Mouse (Mus musculus) kidney, embryonic 14.5 days (tissue): Measurements from ENCODE around the gene Homer1. TPM values are rescaled to one million over a fixed set of nuclear protein-coding genes. Genes with fewer than 3 reads are reported as not detected.

Experiments used
- ATAC-seq: fragments of 200-750 bp; cut with Nextera tagmentation; 2 replicates; pipeline ENCODE4 v1.8.0; 2017; ENCODE audit warnings: moderate number of reproducible peaks, mild to moderate bottlenecking, moderate TSS enrichment, moderate library complexity; ENCODE audit not compliant: low FRiP score, low TSS enrichment
- H3K27ac ChIP-seq: fragments of 300-500 bp; sonication (generic); 2 replicates; pipeline ENCODE4 v1.5.1; 2014; ENCODE audit warnings: low read depth, mild to moderate bottlenecking, low read length, moderate library complexity, mixed read lengths
- H3K27me3 ChIP-seq: fragments of 300-500 bp; sonication (generic); 2 replicates; pipeline ENCODE4 v1.6.1; 2014; ENCODE audit warnings: mild to moderate bottlenecking, low read length; ENCODE audit not compliant: control insufficient read depth, insufficient read depth
- H3K36me3 ChIP-seq: fragments of 300-500 bp; sonication (generic); 2 replicates; pipeline ENCODE4 v1.6.1; 2014; ENCODE audit warnings: low read length, mixed read lengths; ENCODE audit not compliant: control insufficient read depth, insufficient read depth
- H3K4me1 ChIP-seq: fragments of 300-500 bp; sonication (generic); 2 replicates; pipeline ENCODE4 v1.6.1; 2014; ENCODE audit warnings: low read length, mixed read lengths; ENCODE audit not compliant: control insufficient read depth, insufficient read depth
- H3K4me2 ChIP-seq: fragments of 300-500 bp; sonication (generic); replicated peaks from 2 replicates; pipeline ENCODE4 v1.6.1; 2014; ENCODE audit warnings: low read depth, mild to moderate bottlenecking, low read length
- H3K4me3 ChIP-seq: fragments of 300-500 bp; sonication (generic); 2 replicates; pipeline ENCODE4 v1.5.1; 2014; ENCODE audit warnings: mild to moderate bottlenecking, low read length
- H3K9ac ChIP-seq: fragments of 300-500 bp; sonication (generic); 2 replicates; pipeline ENCODE4 v1.6.1; 2014; ENCODE audit warnings: low read depth, mild to moderate bottlenecking, low read length, moderate library complexity
- H3K9me3 ChIP-seq: fragments of 300-500 bp; sonication (generic); 2 replicates; pipeline ENCODE4 v1.6.1; 2016; ENCODE audit warnings: low read length; ENCODE audit not compliant: control insufficient read depth
- WGBS: fragments of 180-500 bp; shearing (Covaris S2); extraction: QIAGEN DNeasy Blood & Tissue Kit; methylation state at CpG from one replicate; pipeline ENCODE4 v1.1.7; 2014; 5-methylcytosine and 5-hydroxymethylcytosine counted together
- polyA plus RNA-seq: library from polyadenylated mRNA; unstranded; fragments of >200 nt; fragmentation: Nextera tagmentation; extraction: Ambion mirVana; gene quantifications from 2 replicates; pipeline ENCODE4 v1.2.1, GENCODE M21; 2014

Gene Homer1
- polyA plus RNA-seq, 1 experiment from 2014 or later: 8.6 TPM

- Histone ChIP-seq H3K9ac (no peak overlapping the region), H3K4me2 (no peak overlapping the region), H3K36me3 (no peaks in the 10 kb centered on the region), H3K4me3 (no peak overlapping the region), H3K4me1 (no peaks in the 10 kb centered on the region), H3K9me3 (no peaks in the 10 kb centered on the region), H3K27me3 (no peaks in the 10 kb centered on the region), H3K27ac (no peak overlapping the region)
- no peak for ATAC-seq
- 88% methylated on average over 1 of the region's 1 CpGs for WGBS
Observed at GRCm38 (mm10) chr13:93381301-93381700, 81.9 kb downstream of the Homer1 start.

- 97% methylated on average over 5 of the region's 5 CpGs for WGBS
Observed at GRCm38 (mm10) chr13:93383092-93383491, 83.7 kb downstream of the Homer1 start.

DNA sequence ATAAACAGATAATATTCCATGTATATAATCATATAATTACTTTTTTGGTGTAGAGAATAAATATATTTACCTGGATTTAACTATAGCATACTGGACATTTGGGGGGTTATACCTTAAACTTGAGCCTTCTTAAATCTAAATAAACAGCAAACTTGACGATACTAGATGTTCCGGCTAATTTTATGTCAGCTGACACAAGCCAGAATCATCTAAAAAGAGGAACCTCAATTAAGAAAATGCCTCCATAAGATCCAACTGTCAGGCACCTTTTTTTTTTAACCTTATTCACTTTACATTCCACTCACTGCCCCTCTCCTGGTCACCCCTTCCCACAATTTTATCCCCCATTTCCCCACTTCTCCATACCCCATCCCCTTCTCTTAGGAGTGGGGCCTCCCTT is 84.2 kb downstream of the Homer1 start:
- H3K27ac ChIP-seq: no peak overlapping the region
- no peak overlapping the region for H3K9ac ChIP-seq
- ATAC-seq: no peak
- 95% methylated on average over 2 of the region's 2 CpGs for WGBS
- no peak overlapping the region for H3K4me3 ChIP-seq
- no peaks in the 10 kb centered on the region for H3K4me1 ChIP-seq
- no peaks in the 10 kb centered on the region for H3K9me3 ChIP-seq
- no peaks in the 10 kb centered on the region for H3K36me3 ChIP-seq
- no peak overlapping the region for H3K4me2 ChIP-seq
- H3K27me3 ChIP-seq: no peaks in the 10 kb centered on the region

More at GRCm38 (mm10) chr13:93383092-93383491, 83.7 kb downstream of the Homer1 start:
- ATAC-seq: no peak
- Histone ChIP-seq H3K27ac (no peak overlapping the region), H3K36me3 (no peaks in the 10 kb centered on the region), H3K4me1 (no peaks in the 10 kb centered on the region), H3K9me3 (no peaks in the 10 kb centered on the region), H3K4me3 (no peak overlapping the region), H3K9ac (no peak overlapping the region), H3K27me3 (no peaks in the 10 kb centered on the region), H3K4me2 (no peak overlapping the region)

GRCm38 (mm10) chr13:93384481-93384880 is 85.0 kb downstream of the Homer1 start:
- WGBS: 89% methylated on average over 1 of the region's 1 CpGs
- Histone ChIP-seq H3K4me3 (no peak overlapping the region), H3K36me3 (no peaks in the 10 kb centered on the region), H3K4me2 (no peak overlapping the region), H3K4me1 (no peaks in the 10 kb centered on the region), H3K9me3 (no peaks in the 10 kb centered on the region), H3K27ac (no peak overlapping the region), H3K9ac (no peak overlapping the region), H3K27me3 (no peaks in the 10 kb centered on the region)
- ATAC-seq: no peak

DNA sequence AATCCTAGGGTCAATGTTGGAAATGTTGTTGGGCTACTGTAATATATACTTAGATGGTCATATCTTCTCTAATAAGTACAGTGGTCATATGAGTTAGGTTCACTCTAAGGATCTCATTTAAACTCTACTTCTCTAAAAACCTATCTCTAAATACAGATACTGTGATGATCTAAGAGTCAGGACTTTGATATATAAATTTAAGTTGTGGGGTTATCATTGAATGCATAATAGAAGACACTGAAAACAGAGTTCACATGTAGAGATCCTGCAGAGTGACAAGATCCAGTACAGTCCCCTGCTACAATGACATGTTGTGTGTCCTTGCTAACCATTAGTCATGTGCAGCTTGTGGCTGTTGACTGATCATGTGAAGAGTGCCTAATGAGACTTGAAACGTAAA is 85.7 kb downstream of the Homer1 start:
- 81% methylated on average over 1 of the region's 1 CpGs for WGBS

GRCm38 (mm10) chr13:93387440-93387839 is 88.0 kb downstream of the Homer1 start:
- no peaks in the 10 kb centered on the region for H3K27me3 ChIP-seq
- H3K4me2 ChIP-seq: no peak overlapping the region
- 93% methylated on average over 5 of the region's 5 CpGs for WGBS
- no peak overlapping the region for H3K27ac ChIP-seq
- H3K9me3 ChIP-seq: no peaks in the 10 kb centered on the region
- no peak overlapping the region for H3K9ac ChIP-seq
- ATAC-seq: no peak
- no peak overlapping the region for H3K4me3 ChIP-seq
- H3K36me3 ChIP-seq: no peaks in the 10 kb centered on the region
- H3K4me1 ChIP-seq: no peaks in the 10 kb centered on the region

More for the DNA sequence above, 85.7 kb downstream of the Homer1 start:
- ATAC-seq: no peak
- Histone ChIP-seq H3K9ac (no peak overlapping the region), H3K4me3 (no peak overlapping the region), H3K4me1 (no peaks in the 10 kb centered on the region), H3K27me3 (no peaks in the 10 kb centered on the region), H3K4me2 (no peak overlapping the region), H3K36me3 (no peaks in the 10 kb centered on the region), H3K27ac (no peak overlapping the region), H3K9me3 (no peaks in the 10 kb centered on the region)

DNA sequence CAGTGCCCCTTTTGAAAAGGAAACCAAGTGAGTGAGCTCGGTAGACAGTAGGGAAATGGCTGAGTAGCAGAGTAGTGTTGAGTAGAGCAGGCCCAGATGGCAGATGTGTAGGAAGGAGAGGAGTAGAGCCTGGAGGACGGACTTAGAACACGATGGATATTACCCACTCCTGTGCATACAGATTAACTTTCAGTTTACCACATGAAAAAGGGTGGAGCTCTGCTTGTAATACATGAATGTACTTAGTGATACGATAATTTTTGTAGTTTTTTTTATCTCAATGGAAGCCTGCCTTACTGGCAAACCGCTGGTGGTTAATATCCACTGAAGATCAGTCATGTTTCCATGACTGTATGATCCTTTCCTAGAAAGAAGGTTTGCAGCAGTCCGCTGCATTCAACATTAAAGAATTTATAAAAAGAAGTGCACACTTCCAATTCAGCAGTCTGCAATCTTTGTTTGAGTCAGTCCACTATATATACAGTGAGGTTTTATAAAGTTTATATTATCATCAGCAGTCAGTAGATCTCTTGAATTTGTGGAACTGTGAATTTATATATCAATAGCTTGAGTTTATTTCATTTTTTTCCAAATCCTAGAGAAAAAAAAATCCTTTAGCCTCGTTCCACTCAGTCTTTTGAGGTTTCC is 89.3 kb downstream of the Homer1 start:
- Histone ChIP-seq H3K9ac (no peak overlapping the region), H3K27ac (peak overlapping the region; percentile 59; the same call in 1 of the 2 replicates), H3K27me3 (no peaks in the 10 kb centered on the region), H3K4me1 (no peaks in the 10 kb centered on the region), H3K36me3 (peaks cover 3% of the 10 kb centered on the region; the same call in 1 of the 2 replicates), H3K4me2 (no peak overlapping the region), H3K4me3 (no peak overlapping the region), H3K9me3 (no peaks in the 10 kb centered on the region)
- WGBS: 70% methylated on average over 7 of the region's 7 CpGs
- ATAC-seq: no peak

DNA sequence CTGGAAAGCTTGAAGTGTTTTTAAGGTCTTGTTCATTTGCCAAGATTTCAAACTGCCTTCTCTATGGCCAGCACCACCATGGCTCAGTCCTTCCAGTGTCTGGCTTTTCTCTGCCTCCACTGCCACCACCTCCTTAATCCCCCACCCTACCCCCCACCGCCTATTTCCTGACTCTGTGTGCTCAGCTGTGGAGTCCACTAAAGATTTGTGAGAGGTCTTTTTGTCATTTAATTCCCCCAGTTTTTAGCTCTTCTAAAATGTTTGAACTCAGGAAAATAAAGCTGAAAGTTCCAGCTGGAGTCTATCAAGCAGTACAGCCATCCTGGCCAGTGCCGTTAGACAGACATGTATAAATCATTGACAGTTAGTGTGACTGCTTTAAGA is 89.8 kb downstream of the Homer1 start:
- no peaks in the 10 kb centered on the region for H3K9me3 ChIP-seq
- H3K9ac ChIP-seq: no peak overlapping the region
- ATAC-seq: peak; percentile 94
- H3K27me3 ChIP-seq: no peaks in the 10 kb centered on the region
- H3K27ac ChIP-seq: peak overlapping the region; percentile 59; the same call in 1 of the 2 replicates
- no peak overlapping the region for H3K4me2 ChIP-seq
- H3K36me3 ChIP-seq: peaks cover 3% of the 10 kb centered on the region; the same call in 1 of the 2 replicates
- H3K4me1 ChIP-seq: no peaks in the 10 kb centered on the region
- 17% methylated on average over 2 of the region's 2 CpGs for WGBS
- no peak overlapping the region for H3K4me3 ChIP-seq

- H3K27ac ChIP-seq: no peak overlapping the region
- no peaks in the 10 kb centered on the region for H3K4me1 ChIP-seq
- no peak overlapping the region for H3K9ac ChIP-seq
- WGBS: 95% methylated on average over 5 of the region's 5 CpGs
- H3K4me3 ChIP-seq: no peak overlapping the region
- no peak for ATAC-seq
- no peak overlapping the region for H3K4me2 ChIP-seq
- no peaks in the 10 kb centered on the region for H3K9me3 ChIP-seq
- no peaks in the 10 kb centered on the region for H3K27me3 ChIP-seq
- H3K36me3 ChIP-seq: peaks cover 2% of the 10 kb centered on the region; the same call in 1 of the 2 replicates
Observed at GRCm38 (mm10) chr13:93399710-93400216, 100.3 kb downstream of the Homer1 start.
